Mouse (Mus musculus) stomach, postnatal 0 days (tissue): ENCODE results near the gene Cnpy3.

Experiments
- CTCF ChIP-seq: IDR thresholded peaks from 2 replicates; pipeline ENCODE4 v1.5.1; 2016; ENCODE audit warnings: antibody characterized with exemption, low read depth, mild to moderate bottlenecking, moderate library complexity
- EP300 ChIP-seq: optimal IDR thresholded peaks from 2 replicates; pipeline ENCODE3; 2016; ENCODE audit warnings: antibody characterized with exemption

DNA sequence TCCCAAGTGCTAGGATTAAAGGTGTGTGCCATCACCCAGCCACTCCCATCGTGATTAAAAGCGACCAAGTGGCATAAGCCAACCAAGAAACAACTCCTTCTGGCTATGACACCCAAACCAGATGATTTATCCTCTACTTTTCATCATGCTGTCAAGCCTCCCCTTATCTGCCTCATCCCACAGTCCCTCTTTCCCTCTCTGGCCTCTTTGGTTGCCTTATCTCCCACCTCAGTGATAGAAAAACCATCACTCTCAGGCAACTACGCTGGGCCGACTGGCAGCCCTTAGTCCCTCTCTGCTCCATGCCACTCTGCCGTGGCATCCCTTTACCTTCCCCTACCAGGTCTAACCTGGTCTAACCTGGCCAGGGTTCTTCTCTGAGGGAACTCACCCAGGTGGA is 34.9 kb upstream of the Cnpy3 start:
- TF ChIP-seq CTCF (no peak), EP300 (no peak)
